Mouse (Mus musculus) cerebellum, adult 2 months (tissue): ENCODE measurements around the gene Osbpl9. TPM values are rescaled to one million over a fixed set of nuclear protein-coding genes. Genes with fewer than 3 reads are reported as not detected.
A peak's percentile ranks its signal among the peaks of the same experiment; 100 is the strongest.

ENCODE experiments used
- DNase-seq, 2 experiments: peaks; one replicate each; pipeline ENCODE4 v3.0.0; 2021
- H3K27ac ChIP-seq: fragments of 200-500 bp; 2 replicates; pipeline ENCODE4 v1.5.1; 2012; ENCODE audit warnings: low read length, control low read depth, inconsistent platforms; ENCODE audit not compliant: insufficient read depth
- H3K27me3 ChIP-seq: fragments of 200-500 bp; 2 replicates; pipeline ENCODE4 v1.6.1; 2012; ENCODE audit warnings: inconsistent platforms, mild to moderate bottlenecking, low read length, moderate library complexity; ENCODE audit not compliant: control insufficient read depth, insufficient read depth
- H3K4me1 ChIP-seq: fragments of 200-500 bp; 2 replicates; pipeline ENCODE4 v1.6.1; 2011; ENCODE audit warnings: low read length; ENCODE audit not compliant: control insufficient read depth, insufficient read depth
- H3K4me3 ChIP-seq: fragments of 200-500 bp; replicated peaks from 2 replicates; pipeline ENCODE3; 2011; ENCODE audit warnings: mild to moderate bottlenecking, low read depth, low read length, control low read depth; ENCODE audit not compliant: insufficient read depth
- CTCF ChIP-seq: fragments of 200-500 bp; IDR thresholded peaks from 2 replicates; pipeline ENCODE4 v1.5.1; 2011; ENCODE audit warnings: low read depth, mild to moderate bottlenecking, control low read depth, low read length, moderate library complexity, borderline replicate concordance; ENCODE audit not compliant: insufficient read depth
- POLR2A ChIP-seq: fragments of 200-500 bp; IDR thresholded peaks from 2 replicates; pipeline ENCODE4 v1.6.1; 2011; ENCODE audit warnings: low read length, control low read depth, borderline replicate concordance; ENCODE audit not compliant: insufficient read depth
- WGBS: fragments of 180-500 bp; shearing (Covaris S2); methylation state at CpG from one replicate; pipeline ENCODE4 v1.1.7; 2018; 5-methylcytosine and 5-hydroxymethylcytosine counted together
- polyA plus RNA-seq: library from polyadenylated mRNA; depleted of rRNA; stranded (reverse); fragments of >200 nt; gene quantifications from 2 replicates; pipeline ENCODE4 v1.2.3, GENCODE M21; 2012

Gene Osbpl9
- polyA plus RNA-seq, 1 experiment = 120 TPM

- no peaks in the 10 kb centered on the region for H3K27me3 ChIP-seq
- 80% methylated on average over 4 of the region's 4 CpGs for WGBS
- no peak for TF ChIP-seq CTCF
- no peak for TF ChIP-seq POLR2A
- no peak for DNase-seq
- H3K27ac ChIP-seq = no peak overlapping the region
- no peak overlapping the region for H3K4me3 ChIP-seq
- H3K4me1 ChIP-seq = peaks cover 8% of the 10 kb centered on the region
These were observed 28.7 kb downstream of the Osbpl9 start for GRCm38 (mm10) chr4:109173369-109173768.

- peak; percentile 76 to 87 for DNase-seq
- no peaks in the 10 kb centered on the region for H3K4me1 ChIP-seq
- WGBS = 38% methylated on average over 12 of the region's 12 CpGs
- TF ChIP-seq POLR2A (no peak), CTCF (peak; percentile 79)
- H3K27me3 ChIP-seq = no peaks in the 10 kb centered on the region
- no peak overlapping the region for H3K27ac ChIP-seq
- no peak overlapping the region for H3K4me3 ChIP-seq
These were observed 36.4 kb downstream of the Osbpl9 start for GRCm38 (mm10) chr4:109165521-109166173.

- peak; percentile 3; the same call in 1 of the 2 replicates for TF ChIP-seq CTCF
- TF ChIP-seq POLR2A = peak; percentile 70; the same call in 1 of the 2 replicates
- H3K4me1 ChIP-seq = peaks cover 9% of the 10 kb centered on the region
- no peaks in the 10 kb centered on the region for H3K27me3 ChIP-seq
- peak; percentile 69 to 70 for DNase-seq
- peak overlapping the region; percentile 83 for H3K27ac ChIP-seq
- 3% methylated on average over 24 of the region's 24 CpGs for WGBS
- H3K4me3 ChIP-seq = peak overlapping the region; percentile 83
These were observed 45.4 kb downstream of the Osbpl9 start for GRCm38 (mm10) chr4:109156481-109157261.

- TF ChIP-seq CTCF (no peak), POLR2A (no peak)
- Histone ChIP-seq H3K4me3 (peak overlapping the region; percentile 83), H3K27me3 (no peaks in the 10 kb centered on the region), H3K27ac (peak overlapping the region; percentile 83), H3K4me1 (peaks cover 9% of the 10 kb centered on the region)
- DNase-seq = peak in 1 of 2 experiments; percentile 49
- 10% methylated on average over 6 of the region's 6 CpGs for WGBS
These were observed 46.0 kb downstream of the Osbpl9 start for GRCm38 (mm10) chr4:109156073-109156472.

- H3K27ac ChIP-seq = no peak overlapping the region
- peaks cover 9% of the 10 kb centered on the region for H3K4me1 ChIP-seq
- DNase-seq = no peak
- WGBS = 88% methylated on average over 2 of the region's 2 CpGs
- no peak overlapping the region for H3K4me3 ChIP-seq
- TF ChIP-seq POLR2A = no peak
- TF ChIP-seq CTCF = no peak
- H3K27me3 ChIP-seq = no peaks in the 10 kb centered on the region
These were observed 51.9 kb downstream of the Osbpl9 start for GRCm38 (mm10) chr4:109150214-109150613.

GRCm38 (mm10) chr4:109149411-109149810, 52.7 kb downstream of the Osbpl9 start:
- Histone ChIP-seq H3K27me3 (no peaks in the 10 kb centered on the region), H3K4me3 (no peak overlapping the region), H3K27ac (no peak overlapping the region), H3K4me1 (peaks cover 9% of the 10 kb centered on the region)
- DNase-seq = no peak
- no peak for TF ChIP-seq POLR2A
- TF ChIP-seq CTCF = no peak
- WGBS = 86% methylated on average over 2 of the region's 2 CpGs

- H3K27me3 ChIP-seq = no peaks in the 10 kb centered on the region
- no peak overlapping the region for H3K27ac ChIP-seq
- no peak overlapping the region for H3K4me3 ChIP-seq
- 63% methylated on average over 11 of the region's 11 CpGs for WGBS
- no peak for TF ChIP-seq POLR2A
- TF ChIP-seq CTCF = peak; percentile 64
- no peaks in the 10 kb centered on the region; the same call in 1 of the 2 replicates for H3K4me1 ChIP-seq
- peak; percentile 38 to 41 for DNase-seq
These were observed 54.6 kb downstream of the Osbpl9 start for GRCm38 (mm10) chr4:109147278-109148038.

GRCm38 (mm10) chr4:109143091-109143490, 59.0 kb downstream of the Osbpl9 start:
- Histone ChIP-seq H3K27me3 (no peaks in the 10 kb centered on the region), H3K4me1 (no peaks in the 10 kb centered on the region; the same call in 1 of the 2 replicates), H3K4me3 (no peak overlapping the region), H3K27ac (no peak overlapping the region)
- 15% methylated on average over 1 of the region's 1 CpGs for WGBS
- TF ChIP-seq POLR2A = no peak
- no peak for TF ChIP-seq CTCF
- no peak for DNase-seq
